Mouse (Mus musculus): ENCODE data around the gene Cd44. TPM values are rescaled to one million over a fixed set of nuclear protein-coding genes. Genes with fewer than 3 reads are reported as not detected.

The Cd44 gene
- polyA plus RNA-seq, 1 experiment from 2014 or later = 12.5 TPM

- 18% methylated on average over 3 of the region's 3 CpGs for WGBS
- Histone ChIP-seq H3K9ac (ENCODE audit: low read depth, low read length) (peak overlapping the region; percentile 72), H3K9me3 (ENCODE audit: control insufficient read depth, low read length) (no peaks in the 10 kb centered on the region), H3K4me2 (ENCODE audit: low read depth, low read length) (peak overlapping the region; percentile 84), H3K36me3 (ENCODE audit: control insufficient read depth, insufficient read depth, low read length) (no peaks in the 10 kb centered on the region), H3K27ac (ENCODE audit: low read length) (no peak overlapping the region), H3K4me3 (ENCODE audit: low read length) (peak overlapping the region; percentile 62), H3K27me3 (replicated peaks; ENCODE audit: control insufficient read depth, insufficient read depth, low read length) (no peaks in the 10 kb centered on the region), H3K4me1 (ENCODE audit: control insufficient read depth, insufficient read depth, low read length) (no peaks in the 10 kb centered on the region; the same call in 1 of the 2 replicates)
- ATAC-seq = peak; percentile 24; the same call in 1 of the 2 replicates
Observed at GRCm38 (mm10) chr2:102901828-102902223, 361 bp upstream of the Cd44 start.

GRCm38 (mm10) chr2:102900230-102900721, 1.2 kb downstream of the Cd44 start:
- ATAC-seq = no peak
- Histone ChIP-seq H3K9me3 (ENCODE audit: control insufficient read depth, low read length) (no peaks in the 10 kb centered on the region), H3K4me1 (ENCODE audit: control insufficient read depth, insufficient read depth, low read length) (no peaks in the 10 kb centered on the region; the same call in 1 of the 2 replicates), H3K27ac (ENCODE audit: low read length) (0 out of 2 replicates have a peak overlapping the region, but pooled peaks have one; percentile 15), H3K9ac (ENCODE audit: low read depth, low read length) (peak overlapping the region; percentile 72), H3K4me3 (ENCODE audit: low read length) (peak overlapping the region; percentile 62), H3K27me3 (replicated peaks; ENCODE audit: control insufficient read depth, insufficient read depth, low read length) (no peaks in the 10 kb centered on the region), H3K36me3 (ENCODE audit: control insufficient read depth, insufficient read depth, low read length) (no peaks in the 10 kb centered on the region), H3K4me2 (ENCODE audit: low read depth, low read length) (peak overlapping the region; percentile 84)
- 50% methylated on average over 7 of the region's 7 CpGs for WGBS

DNA sequence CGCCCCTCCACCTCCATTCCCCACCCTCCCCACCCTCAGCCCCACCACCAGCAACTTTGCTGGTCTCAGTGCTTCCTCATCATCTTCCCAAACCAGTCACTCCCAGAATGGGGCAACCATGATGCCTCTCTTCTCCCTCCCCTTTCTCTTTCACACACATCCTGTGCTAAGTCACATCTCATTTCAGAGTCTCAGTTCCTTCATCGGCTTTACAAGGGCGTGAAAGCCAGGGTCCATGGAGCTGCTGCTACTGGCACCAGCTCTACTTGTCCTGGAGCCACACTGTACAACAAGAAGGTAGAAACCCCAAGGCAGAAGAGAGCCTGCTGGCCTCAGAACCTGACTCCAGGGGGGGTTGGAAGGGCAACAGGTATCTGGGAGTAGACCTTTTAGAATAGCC, 2.2 kb downstream of the Cd44 start:
- Histone ChIP-seq H3K36me3 (ENCODE audit: control insufficient read depth, insufficient read depth, low read length) (no peaks in the 10 kb centered on the region), H3K9me3 (ENCODE audit: control insufficient read depth, low read length) (no peaks in the 10 kb centered on the region), H3K4me1 (ENCODE audit: control insufficient read depth, insufficient read depth, low read length) (no peaks in the 10 kb centered on the region; the same call in 1 of the 2 replicates), H3K9ac (ENCODE audit: low read depth, low read length) (peak overlapping the region; percentile 20; the same call in 1 of the 2 replicates), H3K27me3 (replicated peaks; ENCODE audit: control insufficient read depth, insufficient read depth, low read length) (no peaks in the 10 kb centered on the region), H3K4me2 (ENCODE audit: low read depth, low read length) (peak overlapping the region; percentile 84), H3K4me3 (ENCODE audit: low read length) (peak overlapping the region; percentile 62), H3K27ac (ENCODE audit: low read length) (no peak overlapping the region)
- ATAC-seq = no peak
- WGBS = 66% methylated on average over 3 of the region's 3 CpGs

- 74% methylated on average over 3 of the region's 3 CpGs for WGBS
- no peak overlapping the region for H3K4me3 ChIP-seq (ENCODE audit: low read length)
- ATAC-seq = no peak
- no peaks in the 10 kb centered on the region for H3K27me3 ChIP-seq (replicated peaks; ENCODE audit: control insufficient read depth, insufficient read depth, low read length)
- H3K36me3 ChIP-seq (ENCODE audit: control insufficient read depth, insufficient read depth, low read length) = no peaks in the 10 kb centered on the region
- peak overlapping the region; percentile 84; the same call in 1 of the 2 replicates for H3K4me2 ChIP-seq (ENCODE audit: low read depth, low read length)
- no peak overlapping the region for H3K9ac ChIP-seq (ENCODE audit: low read depth, low read length)
- H3K27ac ChIP-seq (ENCODE audit: low read length) = no peak overlapping the region
- no peaks in the 10 kb centered on the region; the same call in 1 of the 2 replicates for H3K4me1 ChIP-seq (ENCODE audit: control insufficient read depth, insufficient read depth, low read length)
- no peaks in the 10 kb centered on the region for H3K9me3 ChIP-seq (ENCODE audit: control insufficient read depth, low read length)
Observed at GRCm38 (mm10) chr2:102898585-102898984, 2.9 kb downstream of the Cd44 start.

DNA sequence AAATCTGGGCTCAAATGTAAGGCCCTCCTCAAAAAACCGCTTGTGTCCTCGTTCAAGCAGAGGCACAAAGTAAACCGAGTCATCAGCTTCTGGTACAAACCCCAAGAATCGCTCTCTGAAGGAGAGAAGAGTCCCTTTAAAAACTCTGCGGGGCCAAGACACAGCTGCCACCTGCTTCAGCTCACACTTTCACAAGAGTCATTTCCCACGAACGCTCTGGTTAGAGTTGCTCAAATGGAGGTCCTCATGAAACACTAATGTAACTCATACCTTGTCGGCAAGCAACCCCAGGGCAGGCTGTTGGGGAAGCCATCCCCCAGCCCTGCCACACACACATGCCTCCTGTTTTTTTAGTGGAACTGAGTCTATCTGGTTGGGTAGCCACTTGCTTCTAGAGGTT, 5.3 kb downstream of the Cd44 start:
- Histone ChIP-seq H3K27me3 (replicated peaks; ENCODE audit: control insufficient read depth, insufficient read depth, low read length) (no peaks in the 10 kb centered on the region), H3K4me1 (ENCODE audit: control insufficient read depth, insufficient read depth, low read length) (no peaks in the 10 kb centered on the region; the same call in 1 of the 2 replicates), H3K36me3 (ENCODE audit: control insufficient read depth, insufficient read depth, low read length) (no peaks in the 10 kb centered on the region), H3K9ac (ENCODE audit: low read depth, low read length) (no peak overlapping the region), H3K4me3 (ENCODE audit: low read length) (no peak overlapping the region), H3K9me3 (ENCODE audit: control insufficient read depth, low read length) (no peaks in the 10 kb centered on the region), H3K27ac (ENCODE audit: low read length) (no peak overlapping the region), H3K4me2 (ENCODE audit: low read depth, low read length) (no peak overlapping the region)
- 82% methylated on average over 8 of the region's 8 CpGs for WGBS
- ATAC-seq = no peak

- H3K27ac ChIP-seq (ENCODE audit: low read length) = no peak overlapping the region
- H3K36me3 ChIP-seq (ENCODE audit: control insufficient read depth, insufficient read depth, low read length) = no peaks in the 10 kb centered on the region
- H3K27me3 ChIP-seq (replicated peaks; ENCODE audit: control insufficient read depth, insufficient read depth, low read length) = no peaks in the 10 kb centered on the region
- ATAC-seq = no peak
- H3K4me2 ChIP-seq (ENCODE audit: low read depth, low read length) = no peak overlapping the region
- H3K9ac ChIP-seq (ENCODE audit: low read depth, low read length) = no peak overlapping the region
- no peaks in the 10 kb centered on the region for H3K9me3 ChIP-seq (ENCODE audit: control insufficient read depth, low read length)
- no peaks in the 10 kb centered on the region; the same call in 1 of the 2 replicates for H3K4me1 ChIP-seq (ENCODE audit: control insufficient read depth, insufficient read depth, low read length)
- WGBS = 79% methylated on average over 1 of the region's 1 CpGs
- H3K4me3 ChIP-seq (ENCODE audit: low read length) = no peak overlapping the region
Observed at GRCm38 (mm10) chr2:102895197-102895596, 6.3 kb downstream of the Cd44 start.

DNA sequence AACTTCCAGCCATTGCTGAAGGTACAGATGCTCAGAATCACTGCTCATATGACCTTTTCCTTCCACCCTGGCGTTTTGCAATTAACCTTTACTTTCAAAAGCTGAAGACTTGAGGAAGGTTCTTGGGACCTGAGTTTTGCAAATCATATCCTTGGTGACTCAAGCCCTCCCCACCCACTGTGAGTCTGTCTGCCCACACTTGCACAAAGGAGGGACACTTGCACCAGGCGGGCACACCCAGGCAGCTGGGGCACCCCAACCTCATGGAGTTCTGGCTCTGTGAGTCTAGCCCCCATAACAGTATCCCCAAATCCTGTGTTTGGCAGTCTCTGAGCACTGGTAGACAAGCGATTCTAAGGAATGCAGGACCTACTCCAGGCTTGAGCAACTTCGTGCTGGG, 6.7 kb downstream of the Cd44 start:
- 73% methylated on average over 4 of the region's 4 CpGs for WGBS
- ATAC-seq = no peak
- Histone ChIP-seq H3K27ac (ENCODE audit: low read length) (no peak overlapping the region), H3K9ac (ENCODE audit: low read depth, low read length) (no peak overlapping the region), H3K4me2 (ENCODE audit: low read depth, low read length) (no peak overlapping the region), H3K4me3 (ENCODE audit: low read length) (no peak overlapping the region), H3K4me1 (ENCODE audit: control insufficient read depth, insufficient read depth, low read length) (no peaks in the 10 kb centered on the region; the same call in 1 of the 2 replicates), H3K36me3 (ENCODE audit: control insufficient read depth, insufficient read depth, low read length) (no peaks in the 10 kb centered on the region), H3K9me3 (ENCODE audit: control insufficient read depth, low read length) (no peaks in the 10 kb centered on the region), H3K27me3 (replicated peaks; ENCODE audit: control insufficient read depth, insufficient read depth, low read length) (no peaks in the 10 kb centered on the region)

GRCm38 (mm10) chr2:102888688-102889225, 12.7 kb downstream of the Cd44 start:
- H3K9me3 ChIP-seq (ENCODE audit: control insufficient read depth, low read length) = no peaks in the 10 kb centered on the region
- no peaks in the 10 kb centered on the region for H3K27me3 ChIP-seq (replicated peaks; ENCODE audit: control insufficient read depth, insufficient read depth, low read length)
- H3K27ac ChIP-seq (ENCODE audit: low read length) = no peak overlapping the region
- no peak; the same call in 1 of the 2 replicates for ATAC-seq
- WGBS = 30% methylated on average over 3 of the region's 3 CpGs
- no peak overlapping the region for H3K4me3 ChIP-seq (ENCODE audit: low read length)
- no peak overlapping the region for H3K9ac ChIP-seq (ENCODE audit: low read depth, low read length)
- no peaks in the 10 kb centered on the region for H3K4me1 ChIP-seq (ENCODE audit: control insufficient read depth, insufficient read depth, low read length)
- H3K36me3 ChIP-seq (ENCODE audit: control insufficient read depth, insufficient read depth, low read length) = no peaks in the 10 kb centered on the region
- H3K4me2 ChIP-seq (ENCODE audit: low read depth, low read length) = no peak overlapping the region

DNA sequence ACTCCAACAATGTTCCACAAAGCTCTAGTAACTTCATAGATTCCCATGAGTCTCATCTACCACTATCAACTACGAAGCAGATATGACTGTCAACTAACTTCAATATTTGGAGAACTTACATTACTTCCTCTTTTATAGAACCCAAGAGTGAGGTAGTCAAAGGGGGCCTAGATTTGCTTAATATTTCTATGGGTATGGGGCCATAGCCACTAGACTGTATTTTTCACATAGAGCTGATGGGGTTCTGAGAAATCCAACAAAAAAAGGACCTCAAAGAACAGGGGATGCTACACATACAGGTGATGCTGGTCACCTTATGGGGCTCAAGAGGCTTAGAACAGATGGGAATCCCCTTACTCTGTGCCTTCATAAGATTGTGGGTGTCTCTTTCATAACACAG, 14.3 kb downstream of the Cd44 start:
- no peak for ATAC-seq
- Histone ChIP-seq H3K4me1 (ENCODE audit: control insufficient read depth, insufficient read depth, low read length) (peaks cover 5% of the 10 kb centered on the region), H3K9ac (ENCODE audit: low read depth, low read length) (no peak overlapping the region), H3K4me3 (ENCODE audit: low read length) (no peak overlapping the region), H3K36me3 (ENCODE audit: control insufficient read depth, insufficient read depth, low read length) (no peaks in the 10 kb centered on the region), H3K4me2 (ENCODE audit: low read depth, low read length) (no peak overlapping the region), H3K9me3 (ENCODE audit: control insufficient read depth, low read length) (no peaks in the 10 kb centered on the region), H3K27me3 (replicated peaks; ENCODE audit: control insufficient read depth, insufficient read depth, low read length) (no peaks in the 10 kb centered on the region), H3K27ac (ENCODE audit: low read length) (no peak overlapping the region)
- 95% methylated on average over 1 of the region's 1 CpGs for WGBS

Data from intestine, embryonic 16.5 days (tissue).